Mouse (Mus musculus): Measurements from ENCODE around the gene Cped1. TPM values are rescaled to one million over a fixed set of nuclear protein-coding genes. Genes with fewer than 3 reads are reported as not detected.

Cped1 gene
- polyA plus RNA-seq, 1 experiment from 2014 or later: 11.0 TPM

GRCm38 (mm10) chr6:22047101-22047500 is 61.4 kb downstream of the Cped1 start:
- Histone ChIP-seq H3K27me3 (replicated peaks; ENCODE audit: control insufficient read depth, insufficient read depth, low read length) (no peaks in the 10 kb centered on the region), H3K9me3 (ENCODE audit: control insufficient read depth) (no peaks in the 10 kb centered on the region), H3K36me3 (ENCODE audit: control insufficient read depth, insufficient read depth) (no peaks in the 10 kb centered on the region), H3K9ac (ENCODE audit: low read depth, low read length) (no peak overlapping the region), H3K27ac (ENCODE audit: low read depth, low read length) (no peak overlapping the region), H3K4me3 (ENCODE audit: low read depth, low read length) (no peak overlapping the region), H3K4me1 (replicated peaks; ENCODE audit: control insufficient read depth, insufficient read depth, low read length) (no peaks in the 10 kb centered on the region), H3K4me2 (replicated peaks; ENCODE audit: low read depth) (no peak overlapping the region)
- ATAC-seq: no peak
- WGBS: 69% methylated on average over 2 of the region's 2 CpGs
- TF ChIP-seq CTCF (IDR thresholded peaks at IDR 0.05; ENCODE audit: low read depth): no peak

- Histone ChIP-seq H3K4me3 (ENCODE audit: low read depth, low read length) (no peak overlapping the region), H3K9ac (ENCODE audit: low read depth, low read length) (no peak overlapping the region), H3K4me2 (replicated peaks; ENCODE audit: low read depth) (no peak overlapping the region), H3K9me3 (ENCODE audit: control insufficient read depth) (no peaks in the 10 kb centered on the region), H3K4me1 (replicated peaks; ENCODE audit: control insufficient read depth, insufficient read depth, low read length) (no peaks in the 10 kb centered on the region), H3K27ac (ENCODE audit: low read depth, low read length) (no peak overlapping the region), H3K36me3 (ENCODE audit: control insufficient read depth, insufficient read depth) (no peaks in the 10 kb centered on the region), H3K27me3 (replicated peaks; ENCODE audit: control insufficient read depth, insufficient read depth, low read length) (no peaks in the 10 kb centered on the region)
- WGBS: 51% methylated on average over 5 of the region's 5 CpGs
- ATAC-seq: no peak
- TF ChIP-seq CTCF (IDR thresholded peaks at IDR 0.05; ENCODE audit: low read depth): no peak
Observed at GRCm38 (mm10) chr6:22049093-22049492, 63.4 kb downstream of the Cped1 start.

- no peaks in the 10 kb centered on the region for H3K36me3 ChIP-seq (ENCODE audit: control insufficient read depth, insufficient read depth)
- H3K9ac ChIP-seq (ENCODE audit: low read depth, low read length): no peak overlapping the region
- H3K9me3 ChIP-seq (ENCODE audit: control insufficient read depth): no peaks in the 10 kb centered on the region
- no peak overlapping the region for H3K4me3 ChIP-seq (ENCODE audit: low read depth, low read length)
- no peak overlapping the region for H3K4me2 ChIP-seq (replicated peaks; ENCODE audit: low read depth)
- no peak overlapping the region for H3K27ac ChIP-seq (ENCODE audit: low read depth, low read length)
- no peak for TF ChIP-seq CTCF (IDR thresholded peaks at IDR 0.05; ENCODE audit: low read depth)
- H3K4me1 ChIP-seq (replicated peaks; ENCODE audit: control insufficient read depth, insufficient read depth, low read length): no peaks in the 10 kb centered on the region
- ATAC-seq: no peak
- H3K27me3 ChIP-seq (replicated peaks; ENCODE audit: control insufficient read depth, insufficient read depth, low read length): no peaks in the 10 kb centered on the region
- WGBS: 77% methylated on average over 3 of the region's 3 CpGs
Observed at GRCm38 (mm10) chr6:22051526-22051925, 65.8 kb downstream of the Cped1 start.

GRCm38 (mm10) chr6:22053014-22053413 is 67.3 kb downstream of the Cped1 start:
- Histone ChIP-seq H3K36me3 (ENCODE audit: control insufficient read depth, insufficient read depth) (no peaks in the 10 kb centered on the region), H3K9me3 (ENCODE audit: control insufficient read depth) (no peaks in the 10 kb centered on the region), H3K4me1 (replicated peaks; ENCODE audit: control insufficient read depth, insufficient read depth, low read length) (no peaks in the 10 kb centered on the region), H3K9ac (ENCODE audit: low read depth, low read length) (no peak overlapping the region), H3K27me3 (replicated peaks; ENCODE audit: control insufficient read depth, insufficient read depth, low read length) (no peaks in the 10 kb centered on the region), H3K4me3 (ENCODE audit: low read depth, low read length) (no peak overlapping the region), H3K27ac (ENCODE audit: low read depth, low read length) (no peak overlapping the region), H3K4me2 (replicated peaks; ENCODE audit: low read depth) (no peak overlapping the region)
- no peak for ATAC-seq
- no peak for TF ChIP-seq CTCF (IDR thresholded peaks at IDR 0.05; ENCODE audit: low read depth)
- WGBS: 92% methylated on average over 3 of the region's 3 CpGs

GRCm38 (mm10) chr6:22064341-22064740 is 78.6 kb downstream of the Cped1 start:
- no peaks in the 10 kb centered on the region for H3K36me3 ChIP-seq (ENCODE audit: control insufficient read depth, insufficient read depth)
- ATAC-seq: no peak
- H3K9ac ChIP-seq (ENCODE audit: low read depth, low read length): no peak overlapping the region
- no peak overlapping the region for H3K4me2 ChIP-seq (replicated peaks; ENCODE audit: low read depth)
- H3K27ac ChIP-seq (ENCODE audit: low read depth, low read length): no peak overlapping the region
- H3K9me3 ChIP-seq (ENCODE audit: control insufficient read depth): no peaks in the 10 kb centered on the region
- H3K27me3 ChIP-seq (replicated peaks; ENCODE audit: control insufficient read depth, insufficient read depth, low read length): no peaks in the 10 kb centered on the region
- WGBS: 52% methylated on average over 4 of the region's 4 CpGs
- TF ChIP-seq CTCF (IDR thresholded peaks at IDR 0.05; ENCODE audit: low read depth): no peak
- H3K4me3 ChIP-seq (ENCODE audit: low read depth, low read length): no peak overlapping the region
- H3K4me1 ChIP-seq (replicated peaks; ENCODE audit: control insufficient read depth, insufficient read depth, low read length): no peaks in the 10 kb centered on the region

GRCm38 (mm10) chr6:22070603-22071322 is 85.0 kb downstream of the Cped1 start:
- no peak for ATAC-seq
- Histone ChIP-seq H3K4me3 (ENCODE audit: low read depth, low read length) (0 out of 2 replicates have a peak overlapping the region, but pooled peaks have one; percentile 6), H3K27me3 (replicated peaks; ENCODE audit: control insufficient read depth, insufficient read depth, low read length) (no peaks in the 10 kb centered on the region), H3K4me1 (replicated peaks; ENCODE audit: control insufficient read depth, insufficient read depth, low read length) (no peaks in the 10 kb centered on the region), H3K9ac (ENCODE audit: low read depth, low read length) (no peak overlapping the region), H3K36me3 (ENCODE audit: control insufficient read depth, insufficient read depth) (no peaks in the 10 kb centered on the region), H3K9me3 (ENCODE audit: control insufficient read depth) (no peaks in the 10 kb centered on the region), H3K27ac (ENCODE audit: low read depth, low read length) (no peak overlapping the region), H3K4me2 (replicated peaks; ENCODE audit: low read depth) (peak overlapping the region; percentile 14)
- no peak for TF ChIP-seq CTCF (IDR thresholded peaks at IDR 0.05; ENCODE audit: low read depth)
- WGBS: 71% methylated on average over 15 of the region's 15 CpGs

Data from intestine, postnatal 0 days (tissue).